Mouse (Mus musculus) 3T3-L1 (cell line): Measurements from ENCODE around the gene Bag3.
A peak's percentile ranks its signal among the peaks of the same experiment; 100 is the strongest.

Source experiments
- DNase-seq: peaks from one replicate; pipeline ENCODE4 v3.0.0-alpha.2; 2015; ENCODE audit warnings: low read depth, low spot score

Gene Bag3

GRCm38 (mm10) chr7:128537676-128538075, 14.3 kb downstream of the Bag3 start:
- DNase-seq: no peak

DNA sequence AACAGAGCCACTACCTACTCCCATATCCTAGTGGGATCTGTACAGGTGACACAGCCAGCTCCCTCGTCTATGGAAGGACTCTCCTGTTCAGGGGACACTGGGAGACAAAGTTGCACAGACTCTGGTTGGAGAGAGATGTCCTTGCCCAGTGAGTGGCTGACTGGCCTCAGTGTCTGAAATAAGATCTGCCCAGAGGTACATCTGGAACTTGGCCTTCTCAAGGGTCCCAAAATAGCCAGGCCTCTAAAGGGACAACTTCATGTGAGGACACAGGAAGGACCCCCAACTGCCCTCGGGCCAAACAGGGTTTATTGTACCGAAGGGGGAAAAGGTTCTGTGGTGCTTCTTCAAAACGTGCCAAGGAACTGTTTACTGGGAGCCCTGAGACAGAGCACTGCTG, 14.8 kb downstream of the Bag3 start:
- no peak for DNase-seq

DNA sequence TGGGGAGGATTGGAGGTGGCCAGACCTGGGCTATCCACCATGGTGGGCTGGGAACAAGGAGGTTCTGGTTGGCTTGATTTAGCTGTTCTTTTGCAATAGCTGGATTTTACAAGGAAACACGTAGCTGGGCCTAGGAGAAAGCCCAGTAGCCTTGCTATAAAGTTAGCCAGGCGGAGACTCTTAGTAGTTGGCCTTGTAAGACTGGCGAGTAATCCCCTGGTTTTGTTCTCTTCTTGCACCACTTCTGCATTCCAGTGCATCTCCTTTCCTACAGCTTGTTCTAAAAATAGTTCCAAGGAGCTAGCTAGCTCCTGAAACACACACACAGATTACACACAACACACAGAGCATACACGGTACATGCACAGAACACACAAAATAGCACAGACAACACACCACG, 15.4 kb downstream of the Bag3 start:
- no peak for DNase-seq

GRCm38 (mm10) chr7:128540111-128540510, 16.7 kb downstream of the Bag3 start:
- no peak for DNase-seq

GRCm38 (mm10) chr7:128540734-128541133, 17.3 kb downstream of the Bag3 start:
- DNase-seq: no peak

GRCm38 (mm10) chr7:128541186-128541585, 17.8 kb downstream of the Bag3 start:
- no peak for DNase-seq

DNA sequence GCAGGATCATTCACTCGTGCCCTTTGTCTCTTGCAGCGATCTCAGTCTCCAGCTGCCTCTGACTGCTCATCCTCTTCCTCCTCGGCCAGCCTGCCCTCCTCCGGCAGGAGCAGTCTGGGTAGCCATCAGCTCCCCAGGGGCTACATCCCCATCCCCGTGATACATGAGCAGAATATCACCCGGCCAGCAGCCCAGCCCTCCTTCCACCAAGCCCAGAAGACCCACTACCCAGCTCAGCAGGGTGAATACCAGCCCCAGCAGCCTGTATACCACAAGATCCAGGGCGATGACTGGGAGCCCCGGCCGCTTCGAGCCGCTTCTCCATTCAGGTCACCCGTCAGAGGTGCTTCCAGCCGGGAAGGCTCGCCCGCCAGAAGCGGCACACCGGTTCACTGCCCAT, 18.4 kb downstream of the Bag3 start:
- DNase-seq: no peak

DNA sequence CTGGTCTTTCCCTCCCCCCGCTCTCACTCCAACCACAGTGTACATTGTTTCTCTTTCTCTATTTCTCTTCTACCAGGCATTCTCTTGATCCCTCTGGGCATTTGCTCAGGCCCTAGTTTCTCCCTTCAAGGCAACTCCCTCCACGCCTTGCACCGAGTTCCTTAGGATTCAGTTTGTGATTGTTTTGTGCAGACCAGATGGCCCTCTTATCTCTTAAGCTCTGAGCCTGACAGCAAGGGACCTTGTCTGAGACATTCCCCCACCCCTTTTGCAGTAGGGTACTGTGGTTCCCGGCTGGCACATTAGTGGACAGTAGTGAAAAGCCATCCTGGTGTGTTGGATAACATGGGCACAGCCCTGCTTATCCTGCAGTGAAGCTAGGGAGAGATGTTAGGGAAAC, 19.1 kb downstream of the Bag3 start:
- no peak for DNase-seq

GRCm38 (mm10) chr7:128543148-128543855, 19.9 kb downstream of the Bag3 start:
- DNase-seq: no peak

DNA sequence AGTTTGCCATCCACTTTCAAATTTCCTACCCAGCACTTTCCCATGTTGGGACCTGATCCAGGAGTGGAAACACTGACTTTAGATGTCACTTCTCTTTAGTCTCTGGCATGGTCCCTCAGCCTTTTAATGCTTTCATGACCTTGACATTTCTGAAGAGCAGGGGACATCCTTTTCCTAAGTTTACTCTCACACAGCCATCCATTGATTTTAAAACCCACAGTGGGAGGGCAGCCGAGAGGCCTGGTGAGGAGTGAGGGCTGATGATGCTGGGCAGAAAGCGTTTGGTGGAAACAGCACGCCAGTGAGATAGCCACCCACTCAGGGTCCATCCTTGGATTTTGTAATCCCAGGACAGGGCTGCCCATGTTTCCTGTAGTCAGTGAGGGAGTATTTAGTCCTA, 20.5 kb downstream of the Bag3 start:
- no peak for DNase-seq

- no peak for DNase-seq
Measured at GRCm38 (mm10) chr7:128544566-128545262, 21.3 kb downstream of the Bag3 start.

DNA sequence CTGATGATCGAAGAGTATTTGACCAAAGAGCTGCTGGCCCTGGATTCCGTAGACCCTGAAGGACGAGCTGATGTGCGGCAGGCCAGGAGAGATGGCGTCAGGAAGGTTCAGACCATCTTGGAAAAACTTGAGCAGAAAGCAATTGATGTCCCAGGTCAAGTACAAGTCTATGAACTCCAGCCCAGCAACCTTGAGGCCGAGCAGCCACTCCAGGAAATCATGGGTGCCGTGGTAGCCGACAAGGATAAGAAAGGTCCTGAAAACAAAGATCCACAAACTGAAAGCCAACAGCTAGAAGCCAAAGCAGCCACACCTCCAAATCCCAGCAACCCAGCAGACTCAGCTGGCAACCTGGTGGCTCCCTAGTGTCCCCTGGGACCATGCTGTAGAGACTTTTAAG, 22.6 kb downstream of the Bag3 start:
- DNase-seq: no peak

DNA sequence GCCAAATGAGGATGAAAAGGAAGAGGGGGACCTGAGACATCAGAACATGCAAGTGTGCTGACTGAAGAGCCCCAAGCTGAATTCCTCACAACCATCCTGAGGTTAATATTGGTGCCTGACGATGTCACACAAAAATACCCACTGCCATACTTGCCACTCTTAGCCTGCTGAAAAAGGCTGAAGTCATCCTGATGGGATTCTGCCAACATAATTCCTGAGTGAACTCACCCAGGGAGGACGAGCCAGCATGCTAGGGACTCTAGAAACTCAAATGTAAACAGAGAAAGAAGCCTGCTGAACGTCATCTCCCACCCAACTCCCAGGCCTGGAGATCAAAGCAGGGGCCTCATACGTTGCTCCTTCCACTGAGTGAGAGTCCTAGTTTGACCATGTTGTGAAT, 25.7 kb downstream of the Bag3 start:
- DNase-seq: peak; percentile 83

- no peak for DNase-seq
Measured at GRCm38 (mm10) chr7:128550328-128551086, 27.1 kb downstream of the Bag3 start.

- peak; percentile 40 for DNase-seq
Measured at GRCm38 (mm10) chr7:128551087-128551457, 27.7 kb downstream of the Bag3 start.

GRCm38 (mm10) chr7:128553105-128553705, 29.8 kb downstream of the Bag3 start:
- peak; percentile 85 for DNase-seq

- peak; percentile 89 for DNase-seq
Measured at GRCm38 (mm10) chr7:128554502-128554901, 31.1 kb downstream of the Bag3 start.

- DNase-seq: no peak
Measured at GRCm38 (mm10) chr7:128555141-128555750, 31.8 kb downstream of the Bag3 start.

- no peak for DNase-seq
Measured at GRCm38 (mm10) chr7:128556923-128557430, 33.6 kb downstream of the Bag3 start.

DNA sequence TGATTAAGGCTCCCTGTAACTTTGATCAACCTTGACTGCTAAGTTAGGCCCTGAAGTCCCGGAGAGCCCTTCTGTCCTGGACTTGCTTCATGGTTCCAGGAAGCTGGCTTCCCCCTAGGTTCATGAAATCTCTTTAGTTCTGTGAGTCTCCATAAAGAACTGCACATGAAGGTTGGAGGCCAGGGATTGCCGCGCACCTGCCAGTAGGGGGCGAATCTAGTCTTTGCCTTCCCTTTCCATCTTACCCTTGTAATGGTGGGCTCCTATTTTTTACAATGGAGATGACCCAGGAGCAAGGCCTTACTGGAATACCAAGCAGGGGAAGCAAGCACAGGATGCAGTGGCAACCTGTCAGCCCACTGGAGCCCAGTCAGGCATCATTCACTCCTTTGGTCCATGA, 40.0 kb downstream of the Bag3 start:
- no peak for DNase-seq

- no peak for DNase-seq
Measured at GRCm38 (mm10) chr7:128566311-128566710, 42.9 kb downstream of the Bag3 start.
